Mouse (Mus musculus) central nervous system, embryonic 14 days (tissue): ENCODE measurements around the gene Dact1. TPM values are rescaled to one million over a fixed set of nuclear protein-coding genes. Genes with fewer than 3 reads are reported as not detected.

Experiments used
- polyA plus RNA-seq: library from polyadenylated mRNA; depleted of rRNA; stranded (reverse); fragments of >200 nt; gene quantifications from 2 replicates; pipeline ENCODE4 v1.2.3, GENCODE M21; 2012; rRNA removed

Dact1 gene
- 50.2 and 55.9 TPM in 2 replicates for polyA plus RNA-seq

DNA sequence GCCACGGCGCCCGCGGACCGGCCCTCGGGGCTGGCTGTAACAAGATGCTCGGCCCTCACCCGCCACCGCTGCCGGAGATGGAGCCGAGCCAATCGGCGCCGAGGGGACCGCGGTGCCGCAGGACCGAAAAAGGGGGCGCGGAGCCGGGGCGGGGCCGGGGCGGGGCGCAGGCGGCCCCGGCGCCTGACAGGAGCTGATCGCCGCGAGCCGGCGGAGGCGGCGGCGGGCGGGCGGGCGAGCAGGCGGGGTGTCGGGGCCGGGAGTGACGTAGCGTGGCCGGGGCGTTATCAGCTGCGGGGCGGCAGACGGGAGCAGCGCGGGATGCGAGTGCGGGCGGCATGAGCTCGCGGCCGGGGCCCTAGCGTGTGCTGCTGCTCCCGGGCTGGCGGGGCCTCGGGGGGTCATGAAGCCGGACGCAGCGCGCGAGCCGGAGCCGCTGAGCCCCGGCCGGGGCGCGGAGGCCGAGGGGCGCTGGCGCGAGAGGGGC, at the start of gene Dact1:
Gene Dact1, plus strand, starts transcription at position 304 of the 487 bp plus-strand sequence.

Other genes with a start within 250 kb of the Dact1 start
- not detected in 2 replicates for gene Tomm20l, start 198.5 kb upstream of the Dact1 start, polyA plus RNA-seq
- gene Timm9, start 173.2 kb upstream of the Dact1 start, polyA plus RNA-seq: 60.8 and 60.9 TPM in 2 replicates
- 11.2 and 13.5 TPM in 2 replicates for gene 2700049A03Rik, start 173.0 kb upstream of the Dact1 start, polyA plus RNA-seq